Mouse (Mus musculus) ES-E14 (cell line): ENCODE results near the gene Me1. TPM values are rescaled to one million over a fixed set of nuclear protein-coding genes. Genes with fewer than 3 reads are reported as not detected.

Experiments used
- DNase-seq: peaks from one replicate; pipeline ENCODE4 v3.0.0-alpha.2; 2013; ENCODE audit warnings: low read depth, low spot score
- H3K27ac ChIP-seq: 2 replicates; pipeline ENCODE4 v1.5.1; 2012; ENCODE audit warnings: low read depth, mild to moderate bottlenecking, low read length, moderate library complexity, mixed read lengths; ENCODE audit not compliant: poor library complexity, insufficient read depth, severe bottlenecking
- H3K36me3 ChIP-seq: 2 replicates; pipeline ENCODE4 v1.6.1; 2012; ENCODE audit warnings: mild to moderate bottlenecking, low read length, moderate library complexity, mixed read lengths; ENCODE audit not compliant: control insufficient read depth, poor library complexity, insufficient read depth, severe bottlenecking
- H3K4me1 ChIP-seq, 2 experiments: fragments of 150-350 bp in 1 of 2; sonication (generic) in 1 of 2; 2 replicates each; pipeline ENCODE4 v1.6.1; 2012; ENCODE audit warnings: low read length in 2 of 2, mild to moderate bottlenecking in 1 of 2, mixed read lengths in 1 of 2; ENCODE audit not compliant: control insufficient read depth in 2 of 2, insufficient read depth in 2 of 2, poor library complexity in 1 of 2
- H3K4me3 ChIP-seq, 2 experiments: fragments of 150-350 bp in 1 of 2; sonication (generic) in 1 of 2; 2 replicates each; pipeline ENCODE4 v1.5.1; 2012; ENCODE audit warnings: low read length in 2 of 2, low read depth in 1 of 2, mild to moderate bottlenecking in 1 of 2, mixed read lengths in 1 of 2; ENCODE audit not compliant: insufficient read depth in 1 of 2, poor library complexity in 1 of 2, severe bottlenecking in 1 of 2
- H3K9ac ChIP-seq: 2 replicates; pipeline ENCODE4 v1.6.1; 2012; ENCODE audit warnings: low read depth, mild to moderate bottlenecking, low read length, mixed read lengths; ENCODE audit not compliant: poor library complexity, insufficient read depth, severe bottlenecking
- H3K9me3 ChIP-seq: fragments of 150-350 bp; sonication (generic); 2 replicates; pipeline ENCODE4 v1.6.1; 2012; ENCODE audit warnings: low read depth, mild to moderate bottlenecking, low read length; ENCODE audit not compliant: control insufficient read depth, insufficient read depth
- CHD2 ChIP-seq: IDR thresholded peaks from 2 replicates; pipeline ENCODE4 v1.6.1; 2014; ENCODE audit warnings: mild to moderate bottlenecking, low read depth, low read length, inconsistent platforms
- HCFC1 ChIP-seq: IDR thresholded peaks from 2 replicates; pipeline ENCODE4 v1.6.1; 2012; ENCODE audit warnings: low read length, inconsistent platforms, borderline replicate concordance; ENCODE audit not compliant: insufficient read depth
- MAFK ChIP-seq: IDR thresholded peaks from 2 replicates; pipeline ENCODE4 v1.6.1; 2014; ENCODE audit warnings: mild to moderate bottlenecking, low read depth, low read length, inconsistent platforms; ENCODE audit not compliant: insufficient read depth
- ZC3H11A ChIP-seq: IDR thresholded peaks from 2 replicates; pipeline ENCODE4 v1.6.1; 2012; ENCODE audit warnings: low read depth, mild to moderate bottlenecking, inconsistent platforms, low read length, borderline replicate concordance
- ZNF384 ChIP-seq: IDR thresholded peaks from 2 replicates; pipeline ENCODE4 v1.6.1; 2012; ENCODE audit warnings: low read depth, low read length, inconsistent platforms
- in situ Hi-C, 2 experiments: fragments of 600-800 bp; cut with MboI; formaldehyde crosslinking; loops; one replicate each; pipeline ENCODE4 v1.15.1; 2025; ENCODE audit warnings: low sequenced_read_pairs in 2 of 2, inconsistent platforms in 1 of 2; ENCODE audit not compliant: unreplicated experiment in 2 of 2
- total RNA-seq: library from RNA; depleted of rRNA; stranded (reverse); fragments of 300-350 nt; gene quantifications from 2 replicates; pipeline ENCODE4 v1.2.3, GENCODE M21; 2012

Gene Me1
- total RNA-seq, 1 experiment, result 13.4 TPM

GRCm38 (mm10) chr9:86679843-86680417 lies 15.8 kb downstream of the Me1 start:
- no peaks in the 10 kb centered on the region for H3K36me3 ChIP-seq
- TF ChIP-seq MAFK (no peak), CHD2 (no peak), ZNF384 (no peak), ZC3H11A (no peak), HCFC1 (no peak)
- no peaks in the 10 kb centered on the region for H3K9me3 ChIP-seq
- in situ Hi-C loops, result no loop called here
- no peaks in the 10 kb centered on the region for H3K4me1 ChIP-seq
- no peak for DNase-seq
- H3K27ac ChIP-seq, result no peak overlapping the region
- no peak overlapping the region for H3K9ac ChIP-seq
- no peak overlapping the region for H3K4me3 ChIP-seq

- H3K4me3 ChIP-seq, result no peak overlapping the region
- no peak for DNase-seq
- no peaks in the 10 kb centered on the region for H3K36me3 ChIP-seq
- no peaks in the 10 kb centered on the region for H3K9me3 ChIP-seq
- no peaks in the 10 kb centered on the region for H3K4me1 ChIP-seq
- in situ Hi-C loops, result no loop called here
- no peak overlapping the region for H3K9ac ChIP-seq
- TF ChIP-seq MAFK (no peak), ZC3H11A (no peak), CHD2 (no peak), ZNF384 (no peak), HCFC1 (no peak)
- no peak overlapping the region for H3K27ac ChIP-seq
Observed at GRCm38 (mm10) chr9:86676246-86676645, 19.5 kb downstream of the Me1 start.

DNA sequence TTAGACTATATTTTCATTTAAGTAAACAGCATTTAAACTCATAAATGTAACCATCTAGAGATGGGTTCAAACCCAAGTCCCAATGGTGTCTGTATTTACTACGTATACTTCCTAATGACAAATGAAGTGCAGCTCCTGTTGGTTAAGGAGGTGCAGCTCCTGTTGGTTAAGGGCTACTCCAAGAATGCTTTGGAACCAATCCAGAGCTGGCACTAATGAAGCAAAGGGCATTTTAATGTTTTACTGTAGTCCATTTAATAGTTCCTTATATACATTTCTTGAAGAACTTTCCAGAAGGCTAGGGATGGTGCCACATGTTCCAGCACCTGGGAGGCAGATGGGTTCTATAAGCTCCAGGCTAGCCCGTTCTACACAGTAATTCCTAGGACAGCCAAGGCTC lies 20.3 kb downstream of the Me1 start:
- Histone ChIP-seq H3K36me3 (no peaks in the 10 kb centered on the region), H3K9me3 (no peaks in the 10 kb centered on the region), H3K27ac (no peak overlapping the region), H3K9ac (no peak overlapping the region), H3K4me3 (no peak overlapping the region), H3K4me1 (no peaks in the 10 kb centered on the region)
- no peak for DNase-seq
- TF ChIP-seq MAFK (no peak), CHD2 (no peak), ZC3H11A (no peak), HCFC1 (no peak), ZNF384 (no peak)
- in situ Hi-C loops, result no loop called here

DNA sequence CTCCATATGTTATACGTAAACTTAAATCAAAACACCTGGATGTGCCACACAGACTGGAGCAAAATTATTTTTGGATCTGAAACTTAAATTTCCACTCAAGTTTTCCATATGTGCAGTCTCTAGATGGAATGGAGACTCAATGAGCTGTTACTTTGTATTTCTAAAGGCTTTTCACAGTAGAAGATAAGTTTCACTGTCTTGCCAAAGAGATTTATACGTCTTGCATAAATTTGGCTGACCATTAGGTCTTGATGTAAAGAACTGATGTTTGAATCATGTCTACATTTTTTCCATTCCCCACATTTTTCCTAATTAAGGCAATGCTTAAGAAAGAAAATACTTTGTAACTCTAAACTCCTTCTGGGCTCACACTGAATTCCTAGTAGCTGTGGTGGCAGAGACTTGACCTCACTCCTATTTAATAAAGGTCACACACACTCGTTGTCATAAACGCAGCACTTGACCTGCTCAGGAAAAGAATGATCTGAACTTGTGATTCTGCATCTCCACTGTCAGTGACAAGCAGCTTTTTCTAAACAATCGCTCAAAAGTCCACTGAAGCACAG lies 22.8 kb downstream of the Me1 start:
- DNase-seq, result no peak
- Histone ChIP-seq H3K4me3 (no peak overlapping the region), H3K36me3 (no peaks in the 10 kb centered on the region), H3K4me1 (no peaks in the 10 kb centered on the region), H3K27ac (no peak overlapping the region), H3K9me3 (no peaks in the 10 kb centered on the region), H3K9ac (no peak overlapping the region)
- in situ Hi-C loops, result no loop called here
- TF ChIP-seq ZC3H11A (no peak), MAFK (no peak), ZNF384 (no peak), CHD2 (no peak), HCFC1 (no peak)

DNA sequence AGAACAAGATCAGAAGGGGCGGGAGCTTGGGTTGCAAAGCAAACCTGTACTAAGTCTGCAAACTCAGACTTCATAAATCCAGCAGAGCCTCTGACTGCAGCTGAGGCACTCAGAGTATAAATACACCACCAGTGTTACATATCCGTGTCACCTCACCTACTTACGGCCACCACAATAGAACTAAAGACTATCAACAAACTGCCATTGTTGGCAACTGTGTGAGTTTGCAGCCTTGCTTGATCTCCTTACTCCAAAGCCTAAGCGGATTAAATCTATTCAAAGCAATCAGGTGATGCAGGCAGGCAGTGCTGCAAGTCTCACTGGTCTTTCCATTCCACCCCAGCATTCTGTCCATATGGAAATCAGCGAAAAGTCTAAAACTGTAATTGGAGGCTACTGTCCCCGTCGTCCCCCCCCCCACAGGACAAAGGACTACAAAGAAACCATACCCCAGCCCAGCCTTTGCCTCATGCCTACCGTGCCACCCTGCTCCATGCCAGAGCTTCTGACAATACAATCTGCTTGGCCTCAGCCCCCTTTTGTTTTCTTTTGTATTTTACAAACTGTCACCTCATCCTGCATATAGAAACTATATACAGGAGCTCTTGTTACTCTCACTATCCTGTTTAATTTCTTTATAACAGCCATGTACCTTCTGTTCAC lies 27.0 kb downstream of the Me1 start:
- Histone ChIP-seq H3K4me1 (no peaks in the 10 kb centered on the region), H3K9me3 (no peaks in the 10 kb centered on the region), H3K36me3 (no peaks in the 10 kb centered on the region), H3K9ac (no peak overlapping the region), H3K27ac (no peak overlapping the region), H3K4me3 (no peak overlapping the region)
- no peak for TF ChIP-seq ZNF384
- no peak for TF ChIP-seq MAFK
- no peak for TF ChIP-seq ZC3H11A
- no peak for TF ChIP-seq HCFC1
- no peak for TF ChIP-seq CHD2
- DNase-seq, result no peak
- in situ Hi-C loops, result no loop called here
